Mouse (Mus musculus) erythroblast, embryonic 14.5 days (primary cell): Measurements from ENCODE around the gene Tm7sf3.

Source experiments
- GATA1 ChIP-seq: IDR thresholded peaks from 2 replicates; pipeline ENCODE4 v1.6.1; 2012; ENCODE audit warnings: low read length, inconsistent platforms, mixed read lengths
- TAL1 ChIP-seq: IDR thresholded peaks from 3 replicates; pipeline ENCODE4 v1.6.1; 2012; ENCODE audit warnings: low read length, inconsistent platforms, mixed read lengths

- TF ChIP-seq GATA1, result no peak
- TF ChIP-seq TAL1, result no peak
Observed at GRCm38 (mm10) chr6:146651431-146651830, 8.8 kb upstream of the Tm7sf3 start.
